Mouse (Mus musculus) MEL (cell line): ENCODE measurements around the gene Ankrd36. TPM values are rescaled to one million over a fixed set of nuclear protein-coding genes. Genes with fewer than 3 reads are reported as not detected.

ENCODE experiments used
- DNase-seq: peaks from one replicate; pipeline ENCODE4 v3.0.0; 2011; ENCODE audit warnings: low read depth, low spot score
- H3K27ac ChIP-seq: 2 replicates; pipeline ENCODE4 v1.5.1; 2012; ENCODE audit warnings: low read depth, mild to moderate bottlenecking, control low read depth, low read length, moderate library complexity; ENCODE audit not compliant: control insufficient read depth
- H3K27me3 ChIP-seq, 2 experiments: fragments of 150-350 bp in 1 of 2; sonication (generic) in 1 of 2; 2 replicates each; pipeline ENCODE4 v1.6.1; 2012; ENCODE audit warnings: low read length in 2 of 2, mild to moderate bottlenecking in 2 of 2, improper control_type of control experiment in 1 of 2, moderate library complexity in 1 of 2; ENCODE audit not compliant: insufficient read depth in 2 of 2, control insufficient read depth in 1 of 2
- H3K36me3 ChIP-seq, 2 experiments: 2 replicates each; pipeline ENCODE4 v1.6.1; 2012 to 2014; ENCODE audit warnings: low read length in 2 of 2, improper control_type of control experiment in 1 of 2, inconsistent platforms in 1 of 2, mild to moderate bottlenecking in 1 of 2; ENCODE audit not compliant: insufficient read depth in 2 of 2, control insufficient read depth in 1 of 2
- H3K4me1 ChIP-seq, 2 experiments: fragments of 150-350 bp in 1 of 2; sonication (generic) in 1 of 2; 2 replicates each; pipeline ENCODE4 v1.6.1; 2012; ENCODE audit warnings: low read length in 2 of 2, improper control_type of control experiment in 1 of 2, mild to moderate bottlenecking in 1 of 2; ENCODE audit not compliant: insufficient read depth in 2 of 2, control insufficient read depth in 1 of 2
- H3K4me3 ChIP-seq, 2 experiments: fragments of 150-350 bp in 1 of 2; sonication (generic) in 1 of 2; 2 replicates each; pipeline ENCODE4 v1.5.1; 2012; ENCODE audit warnings: low read depth in 2 of 2, low read length in 2 of 2, mild to moderate bottlenecking in 2 of 2, moderate library complexity in 2 of 2, control low read depth in 1 of 2, improper control_type of control experiment in 1 of 2; ENCODE audit not compliant: control insufficient read depth in 1 of 2, insufficient read depth in 1 of 2
- H3K79me2 ChIP-seq: 2 replicates; pipeline ENCODE4 v1.6.1; 2012; ENCODE audit warnings: mild to moderate bottlenecking, low read length, moderate library complexity; ENCODE audit not compliant: control insufficient read depth, poor library complexity, insufficient read depth
- H3K9ac ChIP-seq: 2 replicates; pipeline ENCODE4 v1.6.1; 2012; ENCODE audit warnings: low read depth, mild to moderate bottlenecking, control low read depth, low read length, moderate library complexity; ENCODE audit not compliant: control insufficient read depth, poor library complexity, severe bottlenecking
- H3K9me3 ChIP-seq: fragments of 150-350 bp; sonication (generic); replicated peaks from 2 replicates; pipeline ENCODE4 v1.6.1; 2012; ENCODE audit warnings: mild to moderate bottlenecking, low read length, improper control_type of control experiment, moderate library complexity; ENCODE audit not compliant: insufficient read depth
- CHD1 ChIP-seq: IDR thresholded peaks from 2 replicates; pipeline ENCODE4 v1.6.1; 2012; ENCODE audit warnings: low read depth, mild to moderate bottlenecking, inconsistent platforms, low read length, improper control_type of control experiment
- CHD2 ChIP-seq: IDR thresholded peaks from 2 replicates; pipeline ENCODE4 v1.6.1; 2011; ENCODE audit warnings: low read length, improper control_type of control experiment
- E2F4 ChIP-seq: IDR thresholded peaks from 2 replicates; pipeline ENCODE4 v1.6.1; 2011; ENCODE audit warnings: low read depth, low read length, improper control_type of control experiment, borderline replicate concordance
- EP300 ChIP-seq, 2 experiments: IDR thresholded peaks; 2 replicates each; pipeline ENCODE4 v1.6.1; 2011; ENCODE audit warnings: improper control_type of control experiment in 2 of 2, low read length in 2 of 2, low read depth in 1 of 2, mild to moderate bottlenecking in 1 of 2
- GABPA ChIP-seq: IDR thresholded peaks from 2 replicates; pipeline ENCODE4 v1.6.1; 2012; ENCODE audit warnings: low read depth, mild to moderate bottlenecking, inconsistent platforms, low read length, improper control_type of control experiment, moderate library complexity
- GATA1 ChIP-seq: IDR thresholded peaks from 2 replicates; pipeline ENCODE4 v1.6.1; 2011; ENCODE audit warnings: low read depth, low read length, improper control_type of control experiment
- HCFC1 ChIP-seq: IDR thresholded peaks from 2 replicates; pipeline ENCODE4 v1.6.1; 2012; ENCODE audit warnings: low read depth, mild to moderate bottlenecking, inconsistent platforms, low read length, improper control_type of control experiment, moderate library complexity
- JUND ChIP-seq: IDR thresholded peaks from 2 replicates; pipeline ENCODE4 v1.6.1; 2011; ENCODE audit warnings: low read depth, mild to moderate bottlenecking, improper control_type of control experiment, low read length
- MAFK ChIP-seq: IDR thresholded peaks from 2 replicates; pipeline ENCODE4 v1.6.1; 2011; ENCODE audit warnings: low read depth, mild to moderate bottlenecking, low read length, improper control_type of control experiment, borderline replicate concordance
- MAX ChIP-seq: IDR thresholded peaks from 2 replicates; pipeline ENCODE4 v1.6.1; 2011; ENCODE audit warnings: low read length, improper control_type of control experiment
- MAZ ChIP-seq: IDR thresholded peaks from 2 replicates; pipeline ENCODE4 v1.6.1; 2012; ENCODE audit warnings: low read depth, mild to moderate bottlenecking, inconsistent platforms, low read length, improper control_type of control experiment
- MXI1 ChIP-seq: IDR thresholded peaks from 2 replicates; pipeline ENCODE4 v1.6.1; 2011; ENCODE audit warnings: mild to moderate bottlenecking, low read depth, low read length, improper control_type of control experiment
- MYC ChIP-seq: IDR thresholded peaks from 2 replicates; pipeline ENCODE4 v1.6.1; 2011; ENCODE audit warnings: low read depth, mild to moderate bottlenecking, low read length, improper control_type of control experiment, moderate library complexity
- NELFE ChIP-seq: IDR thresholded peaks from 2 replicates; pipeline ENCODE4 v1.6.1; 2011; ENCODE audit warnings: low read depth, low read length, improper control_type of control experiment
- POLR2AphosphoS2 ChIP-seq: IDR thresholded peaks from 2 replicates; pipeline ENCODE4 v1.6.1; 2011; ENCODE audit warnings: low read length, improper control_type of control experiment
- POLR2AphosphoS5 ChIP-seq: IDR thresholded peaks from 2 replicates; pipeline ENCODE4 v1.6.1; 2012; ENCODE audit warnings: low read depth, borderline replicate concordance, mild to moderate bottlenecking, inconsistent platforms, low read length, moderate library complexity, mixed read lengths
- SIN3A ChIP-seq: IDR thresholded peaks from 2 replicates; pipeline ENCODE4 v1.6.1; 2012; ENCODE audit warnings: low read length, improper control_type of control experiment, inconsistent platforms
- SMC3 ChIP-seq: IDR thresholded peaks from 2 replicates; pipeline ENCODE4 v1.6.1; 2011; ENCODE audit warnings: low read depth, low read length, improper control_type of control experiment
- TBP ChIP-seq: IDR thresholded peaks from 2 replicates; pipeline ENCODE4 v1.8.0; 2011; ENCODE audit warnings: low read depth, low read length, improper control_type of control experiment
- TCF12 ChIP-seq: IDR thresholded peaks from 2 replicates; pipeline ENCODE4 v1.6.1; 2014; ENCODE audit warnings: low read depth, mild to moderate bottlenecking, inconsistent platforms, low read length, improper control_type of control experiment, moderate library complexity
- ZC3H11A ChIP-seq: IDR thresholded peaks from 2 replicates; pipeline ENCODE4 v1.6.1; 2012; ENCODE audit warnings: low read depth, mild to moderate bottlenecking, inconsistent platforms, low read length, improper control_type of control experiment
- ZKSCAN1 ChIP-seq: IDR thresholded peaks from 2 replicates; pipeline ENCODE4 v1.6.1; 2012; ENCODE audit warnings: low read depth, mild to moderate bottlenecking, inconsistent platforms, low read length, improper control_type of control experiment, moderate library complexity
- ZMIZ1 ChIP-seq: IDR thresholded peaks from 2 replicates; pipeline ENCODE4 v1.6.1; 2012; ENCODE audit warnings: low read depth, mild to moderate bottlenecking, inconsistent platforms, low read length, improper control_type of control experiment, moderate library complexity
- polyA plus RNA-seq, 2 experiments: library from polyadenylated mRNA; stranded (reverse) in 1 of 2; unstranded in 1 of 2; fragments of >175 nt in 1 of 2; fragments of >200 nt in 1 of 2; gene quantifications; 2 replicates each; pipeline versions ENCODE4 v1.2.1 to v1.2.4; 2012; ENCODE audit warnings: low replicate concordance in 2 of 2, low read depth in 1 of 2; ENCODE audit not compliant: insufficient read length in 2 of 2, insufficient read depth in 1 of 2, missing spikeins in 1 of 2
- total RNA-seq: library from RNA; depleted of rRNA; stranded (reverse); fragments of 300-350 nt; gene quantifications from 2 replicates; pipeline ENCODE4 v1.2.3, GENCODE M21; 2012

Gene Ankrd36
- total and polyA plus RNA-seq, 3 experiments, result 3.2 to 3.4 TPM; not detected in 1

GRCm38 (mm10) chr11:5546693-5547092 is 22.8 kb upstream of the Ankrd36 start:
- peaks cover 24 to 29% of the 10 kb centered on the region in 2 experiments for H3K4me1 ChIP-seq
- no peak overlapping the region for H3K4me3 ChIP-seq
- H3K27me3 ChIP-seq, result no peaks in the 10 kb centered on the region
- H3K79me2 ChIP-seq, result peaks cover 3% of the 10 kb centered on the region
- no peaks in the 10 kb centered on the region for H3K9me3 ChIP-seq
- TF ChIP-seq EP300 (IDR thresholded peaks at IDR 0.05; ENCODE audit: low read depth in 1 of 2, low read length in 2 of 2) (peak; percentile 82), TCF12 (peak; percentile 65; the same call in 1 of the 2 replicates), GATA1 (peak; percentile 76), SIN3A (peak; percentile 34; the same call in 1 of the 2 replicates), MAX (no peak), GABPA (no peak), MXI1 (no peak), ZKSCAN1 (no peak), JUND (no peak)
- peaks cover 0 to 22% of the 10 kb centered on the region in 2 experiments; a peak in 2 of 4 replicates for H3K36me3 ChIP-seq
- no peak overlapping the region for H3K9ac ChIP-seq
- no peak overlapping the region for H3K27ac ChIP-seq
- DNase-seq, result peak; percentile 47

- no peak overlapping the region for H3K27ac ChIP-seq
- H3K4me1 ChIP-seq, result peaks cover 2 to 4% of the 10 kb centered on the region in 2 experiments; a peak in 3 of 4 replicates
- peaks cover 0 to 3% of the 10 kb centered on the region in 2 experiments; a peak in 2 of 4 replicates for H3K36me3 ChIP-seq
- no peak overlapping the region for H3K9ac ChIP-seq
- no peaks in the 10 kb centered on the region for H3K27me3 ChIP-seq
- no peak for DNase-seq
- H3K9me3 ChIP-seq, result no peaks in the 10 kb centered on the region
- TF ChIP-seq JUND (no peak), CHD1 (no peak), GABPA (no peak), ZC3H11A (no peak), ZKSCAN1 (no peak), NELFE (no peak), MYC (no peak), MXI1 (no peak), CHD2 (no peak), MAZ (no peak), TBP (no peak), SMC3 (no peak), MAFK (no peak), ZMIZ1 (no peak), E2F4 (no peak), HCFC1 (no peak), POLR2AphosphoS2 (no peak), POLR2AphosphoS5 (no peak)
- TF ChIP-seq, all 39 proteins: peak for 0
- no peak overlapping the region for H3K4me3 ChIP-seq
- no peaks in the 10 kb centered on the region for H3K79me2 ChIP-seq
These were observed 18.1 kb upstream of the Ankrd36 start for GRCm38 (mm10) chr11:5551430-5551829.
